Mouse (Mus musculus) liver, embryonic 13.5 days (tissue): Measurements from ENCODE around the gene Sapcd1. TPM values are rescaled to one million over a fixed set of nuclear protein-coding genes. Genes with fewer than 3 reads are reported as not detected.
"Not testable (repeated sequence)": the region's sequence is repeated elsewhere in the genome, so short reads cannot be mapped to it uniquely, and the experiment has no call there.

Experiments used
- ATAC-seq: fragments of 200-750 bp; cut with Nextera tagmentation; 2 replicates; pipeline ENCODE4 v1.8.0; 2017; ENCODE audit warnings: low read depth, mild to moderate bottlenecking, moderate number of reproducible peaks, moderate library complexity
- DNase-seq: peaks from one replicate; pipeline ENCODE4 v3.0.0; 2022
- H3K27ac ChIP-seq: fragments of 300-500 bp; sonication (generic); 2 replicates; pipeline ENCODE4 v1.5.1; 2015; ENCODE audit warnings: moderate library complexity, mild to moderate bottlenecking, inconsistent platforms
- H3K27me3 ChIP-seq: fragments of 300-500 bp; sonication (generic); 2 replicates; pipeline ENCODE4 v1.6.1; 2015; ENCODE audit warnings: mild to moderate bottlenecking, inconsistent platforms
- H3K36me3 ChIP-seq: fragments of 300-500 bp; sonication (generic); 2 replicates; pipeline ENCODE4 v1.6.1; 2015; ENCODE audit warnings: mild to moderate bottlenecking, inconsistent platforms
- H3K4me1 ChIP-seq: fragments of 300-500 bp; sonication (generic); replicated peaks from 2 replicates; pipeline ENCODE4 v1.6.1; 2015; ENCODE audit warnings: inconsistent platforms
- H3K4me2 ChIP-seq: fragments of 300-500 bp; sonication (generic); 2 replicates; pipeline ENCODE4 v1.6.1; 2015; ENCODE audit warnings: inconsistent platforms, mild to moderate bottlenecking, moderate library complexity
- H3K4me3 ChIP-seq: fragments of 300-500 bp; sonication (generic); replicated peaks from 2 replicates; pipeline ENCODE4 v1.5.1; 2015; ENCODE audit warnings: mild to moderate bottlenecking, inconsistent platforms
- H3K9ac ChIP-seq: fragments of 300-500 bp; sonication (generic); 2 replicates; pipeline ENCODE4 v1.6.1; 2015; ENCODE audit warnings: mild to moderate bottlenecking, inconsistent platforms
- H3K9me3 ChIP-seq: fragments of 300-500 bp; sonication (generic); replicated peaks from 2 replicates; pipeline ENCODE4 v1.6.1; 2016; ENCODE audit warnings: inconsistent platforms
- WGBS: fragments of 180-500 bp; shearing (Covaris S2); methylation state at CpG from one replicate; pipeline ENCODE4 v1.1.7; 2015; ENCODE audit not compliant: insufficient replicate concordance; 5-methylcytosine and 5-hydroxymethylcytosine counted together
- polyA plus RNA-seq: library from polyadenylated mRNA; unstranded; fragments of >200 nt; fragmentation: Nextera tagmentation; extraction: Ambion mirVana; gene quantifications from 2 replicates; pipeline ENCODE4 v1.2.1, GENCODE M21; 2015

The Sapcd1 gene
- polyA plus RNA-seq, 1 experiment from 2014 or later = 2.8 TPM

- ATAC-seq, H3K4me3 ChIP-seq, H3K27me3 ChIP-seq, DNase-seq, H3K27ac ChIP-seq, H3K9me3 ChIP-seq, H3K9ac ChIP-seq: not testable (repeated sequence)
- H3K4me1 ChIP-seq = peaks cover 49% of the 10 kb centered on the region
- H3K36me3 ChIP-seq = peaks cover 55% of the 10 kb centered on the region
- 75% methylated on average over 4 of the region's 4 CpGs for WGBS
- H3K4me2 ChIP-seq = peak overlapping the region; percentile 43; the same call in 1 of the 2 replicates
These were observed 32.6 kb downstream of the Sapcd1 start for GRCm38 (mm10) chr17:34995192-34995591.

- no peaks in the 10 kb centered on the region for H3K9me3 ChIP-seq
- H3K9ac ChIP-seq = no peak overlapping the region
- H3K27ac ChIP-seq = peak overlapping the region; percentile 61
- no peaks in the 10 kb centered on the region for H3K27me3 ChIP-seq
- no peak overlapping the region for H3K4me2 ChIP-seq
- no peak for DNase-seq
- peaks cover 55% of the 10 kb centered on the region for H3K36me3 ChIP-seq
- H3K4me3 ChIP-seq = no peak overlapping the region
- no peak for ATAC-seq
- H3K4me1 ChIP-seq = peaks cover 45% of the 10 kb centered on the region
These were observed 33.1 kb downstream of the Sapcd1 start for GRCm38 (mm10) chr17:34994751-34995150.

- no peak overlapping the region for H3K4me3 ChIP-seq
- 0 out of 2 replicates have a peak overlapping the region, but pooled peaks have one; percentile 4 for H3K9ac ChIP-seq
- H3K27me3 ChIP-seq = no peaks in the 10 kb centered on the region
- 63% methylated on average over 2 of the region's 2 CpGs for WGBS
- no peaks in the 10 kb centered on the region for H3K9me3 ChIP-seq
- ATAC-seq = no peak
- no peak for DNase-seq
- no peak overlapping the region for H3K27ac ChIP-seq
- H3K4me1 ChIP-seq = peaks cover 37% of the 10 kb centered on the region
- peaks cover 33% of the 10 kb centered on the region for H3K36me3 ChIP-seq
- H3K4me2 ChIP-seq = no peak overlapping the region
These were observed 43.6 kb downstream of the Sapcd1 start for GRCm38 (mm10) chr17:34984218-34984617.

- Histone ChIP-seq H3K9ac (peak overlapping the region; percentile 88), H3K9me3 (no peaks in the 10 kb centered on the region), H3K4me2 (peak overlapping the region; percentile 78), H3K27me3 (no peaks in the 10 kb centered on the region), H3K4me3 (peak overlapping the region; percentile 79), H3K27ac (peak overlapping the region; percentile 94), H3K4me1 (peaks cover 37% of the 10 kb centered on the region), H3K36me3 (peaks cover 29% of the 10 kb centered on the region)
- DNase-seq (no peak), ATAC-seq (no peak; the same call in 1 of the 2 replicates)
- under 1% methylated on average over 15 of the region's 15 CpGs for WGBS
These were observed 45.5 kb downstream of the Sapcd1 start for GRCm38 (mm10) chr17:34982328-34982727.

GRCm38 (mm10) chr17:34981690-34982180 lies 46.1 kb downstream of the Sapcd1 start, which contains the start of gene Lsm2:
Lsm2 (plus strand) TSS chr17:34981862.
- Histone ChIP-seq H3K4me2 (peak within 1 kb of the TSS; percentile 78), H3K4me3 (peak within 1 kb of the TSS; percentile 79), H3K27me3 (no peaks in the 10 kb centered on the region), H3K27ac (peak within 1 kb of the TSS; percentile 94), H3K36me3 (peaks cover 32% of the 10 kb centered on the region), H3K4me1 (peaks cover 37% of the 10 kb centered on the region), H3K9ac (peak within 1 kb of the TSS; percentile 88), H3K9me3 (no peaks in the 10 kb centered on the region)
- ATAC-seq = peak; percentile 93
- peak; percentile 88 for DNase-seq
- 0% methylated on average over 56 of the region's 58 CpGs for WGBS

GRCm38 (mm10) chr17:34980655-34981054 lies 47.2 kb downstream of the Sapcd1 start:
- no peak for ATAC-seq

GRCm38 (mm10) chr17:34979631-34980030 lies 48.2 kb downstream of the Sapcd1 start:
- Histone ChIP-seq H3K9ac (peak overlapping the region; percentile 49; the same call in 1 of the 2 replicates), H3K9me3 (no peaks in the 10 kb centered on the region), H3K4me1 (peaks cover 30% of the 10 kb centered on the region), H3K27me3 (no peaks in the 10 kb centered on the region), H3K4me3 (no peak overlapping the region), H3K36me3 (peaks cover 11% of the 10 kb centered on the region), H3K27ac (no peak overlapping the region), H3K4me2 (0 out of 2 replicates have a peak overlapping the region, but pooled peaks have one; percentile 78)
- ATAC-seq (no peak), DNase-seq (no peak)
- 68% methylated on average over 4 of the region's 4 CpGs for WGBS

More at GRCm38 (mm10) chr17:34980655-34981054, 47.2 kb downstream of the Sapcd1 start:
- H3K4me1 ChIP-seq = peaks cover 37% of the 10 kb centered on the region
- H3K9ac ChIP-seq = peak overlapping the region; percentile 88
- DNase-seq = no peak
- H3K27me3 ChIP-seq = no peaks in the 10 kb centered on the region
- no peaks in the 10 kb centered on the region for H3K9me3 ChIP-seq
- peak overlapping the region; percentile 79 for H3K4me3 ChIP-seq
- H3K4me2 ChIP-seq = peak overlapping the region; percentile 78
- H3K36me3 ChIP-seq = peaks cover 21% of the 10 kb centered on the region
- H3K27ac ChIP-seq = peak overlapping the region; percentile 94
- WGBS = 9% methylated on average over 2 of the region's 2 CpGs

GRCm38 (mm10) chr17:34978239-34978638 lies 49.6 kb downstream of the Sapcd1 start:
- 87% methylated on average over 27 of the region's 27 CpGs for WGBS
- H3K27ac ChIP-seq = no peak overlapping the region
- H3K4me3 ChIP-seq = no peak overlapping the region
- no peak overlapping the region for H3K9ac ChIP-seq
- H3K27me3 ChIP-seq = peaks cover 8% of the 10 kb centered on the region
- no peak overlapping the region for H3K4me2 ChIP-seq
- ATAC-seq (no peak), DNase-seq (no peak)
- H3K4me1 ChIP-seq = peaks cover 24% of the 10 kb centered on the region
- no peaks in the 10 kb centered on the region for H3K9me3 ChIP-seq
- peaks cover 9% of the 10 kb centered on the region; the same call in 1 of the 2 replicates for H3K36me3 ChIP-seq

- no peak overlapping the region for H3K4me3 ChIP-seq
- no peaks in the 10 kb centered on the region for H3K9me3 ChIP-seq
- no peak overlapping the region for H3K4me2 ChIP-seq
- H3K27ac ChIP-seq = no peak overlapping the region
- H3K27me3 ChIP-seq = peaks cover 20% of the 10 kb centered on the region
- H3K4me1 ChIP-seq = peaks cover 20% of the 10 kb centered on the region
- DNase-seq (no peak), ATAC-seq (no peak)
- WGBS = 86% methylated on average over 20 of the region's 20 CpGs
- H3K36me3 ChIP-seq = peaks cover 9% of the 10 kb centered on the region; the same call in 1 of the 2 replicates
- H3K9ac ChIP-seq = no peak overlapping the region
These were observed 50.8 kb downstream of the Sapcd1 start for GRCm38 (mm10) chr17:34977000-34977399.

Other genes with a start within 250 kb of the Sapcd1 start
- not detected in 2 replicates for gene Cyp21a1, start 223.5 kb downstream of the Sapcd1 start, polyA plus RNA-seq
- 19.9 and 20.2 TPM in 2 replicates for gene Stk19, start 191.1 kb downstream of the Sapcd1 start, polyA plus RNA-seq
- 28.6 and 30.9 TPM in 2 replicates for gene Dxo, start 191.0 kb downstream of the Sapcd1 start, polyA plus RNA-seq
- gene Skiv2l, start 177.8 kb downstream of the Sapcd1 start, polyA plus RNA-seq = 24.0 and 26.1 TPM in 2 replicates
- 60.1 and 65.1 TPM in 2 replicates for gene Nelfe, start 177.6 kb downstream of the Sapcd1 start, polyA plus RNA-seq
- gene Cfb, start 165.5 kb downstream of the Sapcd1 start, polyA plus RNA-seq = 118 and 133 TPM in 2 replicates
- 0.54 and 0.80 TPM in 2 replicates for gene Zbtb12, start 148.5 kb downstream of the Sapcd1 start, polyA plus RNA-seq
- gene Gm20547, start 146.0 kb downstream of the Sapcd1 start, polyA plus RNA-seq = 0.17 TPM in 1 of 2 replicates, not detected in the other
- 11.1 and 11.7 TPM in 2 replicates for gene C2, start 129.8 kb downstream of the Sapcd1 start, polyA plus RNA-seq
- gene Ehmt2, start 129.5 kb downstream of the Sapcd1 start, polyA plus RNA-seq = 16.8 and 17.7 TPM in 2 replicates
- 1.5 TPM in 2 replicates for gene Slc44a4, start 113.5 kb downstream of the Sapcd1 start, polyA plus RNA-seq
- gene Neu1, start 96.8 kb downstream of the Sapcd1 start, polyA plus RNA-seq = 14.2 and 15.2 TPM in 2 replicates
- 0.07 and 0.15 TPM in 2 replicates for gene Hspa1b, start 68.8 kb downstream of the Sapcd1 start, polyA plus RNA-seq
- gene Gm20481, start 58.1 kb downstream of the Sapcd1 start, polyA plus RNA-seq = not detected in 2 replicates
- gene Hspa1a, start 55.9 kb downstream of the Sapcd1 start, polyA plus RNA-seq = 2.1 and 2.3 TPM in 2 replicates
- gene Hspa1l, start 55.3 kb downstream of the Sapcd1 start, polyA plus RNA-seq = 0.10 and 0.34 TPM in 2 replicates
- 163 and 178 TPM in 2 replicates for gene Lsm2, start 46.2 kb downstream of the Sapcd1 start, polyA plus RNA-seq
- 110 and 112 TPM in 2 replicates for gene Vars, start 27.0 kb downstream of the Sapcd1 start, polyA plus RNA-seq
- gene Vwa7, start 11.4 kb downstream of the Sapcd1 start, polyA plus RNA-seq = 0.08 TPM in 2 replicates
- gene Msh5, start 18.7 kb upstream of the Sapcd1 start, polyA plus RNA-seq = 3.2 and 3.4 TPM in 2 replicates
- gene Clic1, start 21.9 kb upstream of the Sapcd1 start, polyA plus RNA-seq = 141 and 147 TPM in 2 replicates
- gene Ddah2, start 31.0 kb upstream of the Sapcd1 start, polyA plus RNA-seq = 28.9 and 30.6 TPM in 2 replicates
- gene Ly6g6c, start 37.4 kb upstream of the Sapcd1 start, polyA plus RNA-seq = 0.25 and 0.31 TPM in 2 replicates
- 4.1 and 5.2 TPM in 2 replicates for gene Mpig6b, start 38.2 kb upstream of the Sapcd1 start, polyA plus RNA-seq
- 0.13 and 0.23 TPM in 2 replicates for gene Ly6g6e, start 48.9 kb upstream of the Sapcd1 start, polyA plus RNA-seq
- 0.35 and 0.47 TPM in 2 replicates for gene Ly6g6d, start 50.0 kb upstream of the Sapcd1 start, polyA plus RNA-seq
- gene Ly6g6f, start 57.6 kb upstream of the Sapcd1 start, polyA plus RNA-seq = 7.2 and 7.3 TPM in 2 replicates
- gene Abhd16a, start 61.2 kb upstream of the Sapcd1 start, polyA plus RNA-seq = 51.0 and 54.9 TPM in 2 replicates
- not detected in 2 replicates for gene Ly6g5c, start 80.3 kb upstream of the Sapcd1 start, polyA plus RNA-seq
- gene Ly6g5b, start 87.4 kb upstream of the Sapcd1 start, polyA plus RNA-seq = 0.21 and 0.28 TPM in 2 replicates
- gene Gpank1, start 93.4 kb upstream of the Sapcd1 start, polyA plus RNA-seq = 14.1 and 14.8 TPM in 2 replicates
- gene Csnk2b, start 94.0 kb upstream of the Sapcd1 start, polyA plus RNA-seq = 176 and 182 TPM in 2 replicates
- gene D17H6S53E, start 98.4 kb upstream of the Sapcd1 start, polyA plus RNA-seq = 3.1 and 3.6 TPM in 2 replicates
- 553 and 573 TPM in 2 replicates for gene Apom, start 104.0 kb upstream of the Sapcd1 start, polyA plus RNA-seq
- 22.4 and 27.4 TPM in 2 replicates for gene Bag6, start 107.2 kb upstream of the Sapcd1 start, polyA plus RNA-seq
- 45.1 and 51.5 TPM in 2 replicates for gene Prrc2a, start 136.9 kb upstream of the Sapcd1 start, polyA plus RNA-seq
- gene Aif1, start 148.1 kb upstream of the Sapcd1 start, polyA plus RNA-seq = 17.4 and 18.5 TPM in 2 replicates
- 21.6 and 29.0 TPM in 2 replicates for gene Lst1, start 160.4 kb upstream of the Sapcd1 start, polyA plus RNA-seq
- 0.53 and 0.80 TPM in 2 replicates for gene Ltb, start 166.4 kb upstream of the Sapcd1 start, polyA plus RNA-seq
- gene Tnf, start 174.0 kb upstream of the Sapcd1 start, polyA plus RNA-seq = 0.25 and 0.35 TPM in 2 replicates
- 0.07 and 0.10 TPM in 2 replicates for gene Lta, start 177.3 kb upstream of the Sapcd1 start, polyA plus RNA-seq
- gene Gm16181, start 192.8 kb upstream of the Sapcd1 start, polyA plus RNA-seq = 0.36 TPM in 1 of 2 replicates, not detected in the other
- gene Atp6v1g2, start 205.6 kb upstream of the Sapcd1 start, polyA plus RNA-seq = 0.76 and 1.3 TPM in 2 replicates
- gene Nfkbil1, start 207.8 kb upstream of the Sapcd1 start, polyA plus RNA-seq = 3.9 and 4.4 TPM in 2 replicates
- gene Ddx39b, start 213.7 kb upstream of the Sapcd1 start, polyA plus RNA-seq = 208 and 220 TPM in 2 replicates
- gene H2-D1, start 234.7 kb upstream of the Sapcd1 start, polyA plus RNA-seq = 74.5 and 77.7 TPM in 2 replicates